Mouse (Mus musculus): ENCODE data around the gene Vps35l.

GRCm38 (mm10) chr7:118800112-118800734, 60.2 kb downstream of the Vps35l start:
- no peak for TF ChIP-seq CTCF (IDR thresholded peaks at IDR 0.05; ENCODE audit: low read depth, low read length)
- no peak for TF ChIP-seq POLR2A (IDR thresholded peaks at IDR 0.05; ENCODE audit: borderline replicate concordance, low read depth, low read length)
